Mouse (Mus musculus) midbrain, embryonic 10.5 days (tissue): ENCODE data around the gene Dnal4. TPM values are rescaled to one million over a fixed set of nuclear protein-coding genes. Genes with fewer than 3 reads are reported as not detected.

Experiments
- DNase-seq: peaks from one replicate; pipeline ENCODE4 v3.0.0-alpha.2; 2017; ENCODE audit warnings: low spot score
- H3K27ac ChIP-seq: fragments of 300-500 bp; sonication (generic); replicated peaks from 2 replicates; pipeline ENCODE4 v1.5.1; 2016; ENCODE audit warnings: mild to moderate bottlenecking
- H3K27me3 ChIP-seq: fragments of 300-500 bp; sonication (generic); 2 replicates; pipeline ENCODE4 v1.6.1; 2016; ENCODE audit warnings: low read depth, mild to moderate bottlenecking; ENCODE audit not compliant: poor library complexity, severe bottlenecking
- H3K36me3 ChIP-seq: fragments of 300-500 bp; sonication (generic); 2 replicates; pipeline ENCODE4 v1.6.1; 2016; ENCODE audit warnings: mild to moderate bottlenecking, moderate library complexity
- H3K4me1 ChIP-seq: fragments of 300-500 bp; sonication (generic); 2 replicates; pipeline ENCODE4 v1.6.1; 2016
- H3K4me3 ChIP-seq: fragments of 300-500 bp; sonication (generic); 2 replicates; pipeline ENCODE4 v1.5.1; 2016; ENCODE audit warnings: mild to moderate bottlenecking, moderate library complexity
- H3K9me3 ChIP-seq: fragments of 300-500 bp; sonication (generic); replicated peaks from 2 replicates; pipeline ENCODE4 v1.6.1; 2016; ENCODE audit warnings: mild to moderate bottlenecking
- WGBS: fragments of 180-500 bp; shearing (Covaris S2); methylation state at CpG from one replicate; pipeline ENCODE4 v1.1.7; 2016; 5-methylcytosine and 5-hydroxymethylcytosine counted together
- polyA plus RNA-seq: library from polyadenylated mRNA; unstranded; fragments of >200 nt; fragmentation: Nextera tagmentation; extraction: Ambion mirVana; gene quantifications from 2 replicates; pipeline ENCODE4 v1.2.1, GENCODE M21; 2016

The Dnal4 gene
- polyA plus RNA-seq, 1 experiment from 2014 or later: 63.9 TPM

- no peak for DNase-seq
- Histone ChIP-seq H3K4me3 (no peak overlapping the region), H3K27me3 (no peaks in the 10 kb centered on the region), H3K9me3 (no peaks in the 10 kb centered on the region), H3K36me3 (peaks cover 38% of the 10 kb centered on the region), H3K27ac (no peak overlapping the region), H3K4me1 (peaks cover 10% of the 10 kb centered on the region; the same call in 1 of the 2 replicates)
- WGBS: 90% methylated on average over 10 of the region's 10 CpGs
Measured at GRCm38 (mm10) chr15:79766586-79767071, 11.0 kb downstream of the Dnal4 start.

GRCm38 (mm10) chr15:79766168-79766567 lies 11.5 kb downstream of the Dnal4 start:
- H3K9me3 ChIP-seq: no peaks in the 10 kb centered on the region
- H3K4me1 ChIP-seq: peaks cover 11% of the 10 kb centered on the region; the same call in 1 of the 2 replicates
- no peak for DNase-seq
- H3K27ac ChIP-seq: no peak overlapping the region
- H3K27me3 ChIP-seq: no peaks in the 10 kb centered on the region
- H3K4me3 ChIP-seq: no peak overlapping the region
- 78% methylated on average over 10 of the region's 10 CpGs for WGBS
- peaks cover 43% of the 10 kb centered on the region for H3K36me3 ChIP-seq

GRCm38 (mm10) chr15:79765361-79765760 lies 12.3 kb downstream of the Dnal4 start:
- 84% methylated on average over 2 of the region's 2 CpGs for WGBS
- H3K27ac ChIP-seq: no peak overlapping the region
- DNase-seq: no peak

GRCm38 (mm10) chr15:79764539-79765267 lies 12.9 kb downstream of the Dnal4 start:
- 87% methylated on average over 11 of the region's 11 CpGs for WGBS
- no peak overlapping the region for H3K27ac ChIP-seq

More at GRCm38 (mm10) chr15:79765361-79765760, 12.3 kb downstream of the Dnal4 start:
- Histone ChIP-seq H3K9me3 (no peaks in the 10 kb centered on the region), H3K36me3 (peaks cover 47% of the 10 kb centered on the region), H3K4me3 (no peak overlapping the region), H3K4me1 (peaks cover 8% of the 10 kb centered on the region; the same call in 1 of the 2 replicates), H3K27me3 (no peaks in the 10 kb centered on the region)

GRCm38 (mm10) chr15:79763601-79764246 lies 13.9 kb downstream of the Dnal4 start:
- no peak overlapping the region for H3K4me3 ChIP-seq
- peaks cover 47% of the 10 kb centered on the region for H3K36me3 ChIP-seq
- no peak for DNase-seq
- 92% methylated on average over 7 of the region's 7 CpGs for WGBS
- H3K27me3 ChIP-seq: no peaks in the 10 kb centered on the region
- H3K9me3 ChIP-seq: no peaks in the 10 kb centered on the region
- H3K27ac ChIP-seq: no peak overlapping the region
- H3K4me1 ChIP-seq: peaks cover 8% of the 10 kb centered on the region; the same call in 1 of the 2 replicates

More at GRCm38 (mm10) chr15:79764539-79765267, 12.9 kb downstream of the Dnal4 start:
- Histone ChIP-seq H3K27me3 (no peaks in the 10 kb centered on the region), H3K4me3 (no peak overlapping the region), H3K4me1 (peaks cover 8% of the 10 kb centered on the region; the same call in 1 of the 2 replicates), H3K36me3 (peaks cover 47% of the 10 kb centered on the region), H3K9me3 (no peaks in the 10 kb centered on the region)
- DNase-seq: no peak

- Histone ChIP-seq H3K27ac (no peak overlapping the region), H3K4me1 (0 out of 2 replicates have a peak, but pooled peaks cover 3% of the 10 kb centered on the region), H3K9me3 (no peaks in the 10 kb centered on the region), H3K27me3 (no peaks in the 10 kb centered on the region), H3K36me3 (peaks cover 47% of the 10 kb centered on the region), H3K4me3 (no peak overlapping the region)
- WGBS: 91% methylated on average over 9 of the region's 9 CpGs
- DNase-seq: no peak
Measured at GRCm38 (mm10) chr15:79763001-79763400, 14.6 kb downstream of the Dnal4 start.

- Histone ChIP-seq H3K4me1 (peaks cover 17% of the 10 kb centered on the region), H3K36me3 (peaks cover 47% of the 10 kb centered on the region), H3K27ac (no peak overlapping the region), H3K4me3 (no peak overlapping the region), H3K27me3 (no peaks in the 10 kb centered on the region), H3K9me3 (no peaks in the 10 kb centered on the region)
- no peak for DNase-seq
- 90% methylated on average over 6 of the region's 6 CpGs for WGBS
Measured at GRCm38 (mm10) chr15:79760956-79761355, 16.7 kb downstream of the Dnal4 start.

- H3K4me3 ChIP-seq: no peak overlapping the region
- 0 out of 2 replicates have a peak overlapping the region, but pooled peaks have one; percentile 57 for H3K27ac ChIP-seq
- 97% methylated on average over 3 of the region's 3 CpGs for WGBS
- DNase-seq: no peak
- peaks cover 24% of the 10 kb centered on the region for H3K4me1 ChIP-seq
- H3K27me3 ChIP-seq: no peaks in the 10 kb centered on the region
- H3K9me3 ChIP-seq: no peaks in the 10 kb centered on the region
- peaks cover 14% of the 10 kb centered on the region for H3K36me3 ChIP-seq
Measured at GRCm38 (mm10) chr15:79757118-79757517, 20.5 kb downstream of the Dnal4 start.

GRCm38 (mm10) chr15:79755977-79756625 lies 21.5 kb downstream of the Dnal4 start:
- WGBS: 84% methylated on average over 8 of the region's 8 CpGs
- peaks cover 21% of the 10 kb centered on the region for H3K4me1 ChIP-seq

GRCm38 (mm10) chr15:79755176-79755575 lies 22.5 kb downstream of the Dnal4 start:
- Histone ChIP-seq H3K9me3 (no peaks in the 10 kb centered on the region), H3K4me1 (peaks cover 21% of the 10 kb centered on the region), H3K4me3 (no peak overlapping the region), H3K27ac (no peak overlapping the region), H3K27me3 (no peaks in the 10 kb centered on the region), H3K36me3 (no peaks in the 10 kb centered on the region)
- DNase-seq: no peak
- WGBS: 87% methylated on average over 4 of the region's 4 CpGs

More at GRCm38 (mm10) chr15:79755977-79756625, 21.5 kb downstream of the Dnal4 start:
- Histone ChIP-seq H3K36me3 (peaks cover 4% of the 10 kb centered on the region; the same call in 1 of the 2 replicates), H3K9me3 (no peaks in the 10 kb centered on the region), H3K27ac (peak overlapping the region; percentile 57; the same call in 1 of the 2 replicates), H3K4me3 (no peak overlapping the region), H3K27me3 (no peaks in the 10 kb centered on the region)
- no peak for DNase-seq

GRCm38 (mm10) chr15:79753873-79754272 lies 23.8 kb downstream of the Dnal4 start:
- WGBS: 50% methylated on average over 4 of the region's 4 CpGs
- no peak for DNase-seq

GRCm38 (mm10) chr15:79753420-79753752 lies 24.3 kb downstream of the Dnal4 start:
- no peak for DNase-seq
- Histone ChIP-seq H3K27ac (no peak overlapping the region), H3K9me3 (no peaks in the 10 kb centered on the region), H3K36me3 (no peaks in the 10 kb centered on the region), H3K4me3 (no peak overlapping the region), H3K27me3 (no peaks in the 10 kb centered on the region), H3K4me1 (peaks cover 21% of the 10 kb centered on the region)
- WGBS: 89% methylated on average over 3 of the region's 3 CpGs

More at GRCm38 (mm10) chr15:79753873-79754272, 23.8 kb downstream of the Dnal4 start:
- no peaks in the 10 kb centered on the region for H3K36me3 ChIP-seq
- H3K27ac ChIP-seq: no peak overlapping the region
- H3K4me3 ChIP-seq: no peak overlapping the region
- no peaks in the 10 kb centered on the region for H3K9me3 ChIP-seq
- peaks cover 21% of the 10 kb centered on the region for H3K4me1 ChIP-seq
- H3K27me3 ChIP-seq: no peaks in the 10 kb centered on the region
